Mouse (Mus musculus) intestine, postnatal 0 days (tissue): ENCODE data around the gene Arhgap9. TPM values are rescaled to one million over a fixed set of nuclear protein-coding genes. Genes with fewer than 3 reads are reported as not detected.

Experiments
- ATAC-seq: fragments of 200-750 bp; cut with Nextera tagmentation; 2 replicates; pipeline ENCODE4 v1.8.0; 2017; ENCODE audit warnings: mild to moderate bottlenecking, moderate TSS enrichment, moderate library complexity
- H3K27ac ChIP-seq: fragments of 300-500 bp; sonication (generic); 2 replicates; pipeline ENCODE4 v1.5.1; 2014; ENCODE audit warnings: mild to moderate bottlenecking, low read depth, low read length, moderate library complexity
- H3K27me3 ChIP-seq: fragments of 300-500 bp; sonication (generic); replicated peaks from 2 replicates; pipeline ENCODE4 v1.6.1; 2014; ENCODE audit warnings: low read length, mixed read lengths; ENCODE audit not compliant: control insufficient read depth, insufficient read depth
- H3K36me3 ChIP-seq: fragments of 300-500 bp; sonication (generic); 2 replicates; pipeline ENCODE4 v1.6.1; 2014; ENCODE audit warnings: mild to moderate bottlenecking, moderate library complexity; ENCODE audit not compliant: control insufficient read depth, insufficient read depth
- H3K4me1 ChIP-seq: fragments of 300-500 bp; sonication (generic); replicated peaks from 2 replicates; pipeline ENCODE4 v1.6.1; 2014; ENCODE audit warnings: antibody characterized with exemption, low read length, mixed read lengths; ENCODE audit not compliant: control insufficient read depth, insufficient read depth
- H3K4me2 ChIP-seq: fragments of 300-500 bp; sonication (generic); replicated peaks from 2 replicates; pipeline ENCODE4 v1.6.1; 2014; ENCODE audit warnings: low read depth, mild to moderate bottlenecking, moderate library complexity
- H3K4me3 ChIP-seq: fragments of 300-500 bp; sonication (generic); 2 replicates; pipeline ENCODE4 v1.5.1; 2014; ENCODE audit warnings: low read depth, low read length
- H3K9ac ChIP-seq: fragments of 300-500 bp; sonication (generic); 2 replicates; pipeline ENCODE4 v1.6.1; 2014; ENCODE audit warnings: mild to moderate bottlenecking, low read depth, low read length
- H3K9me3 ChIP-seq: fragments of 300-500 bp; sonication (generic); 2 replicates; pipeline ENCODE4 v1.6.1; 2016; ENCODE audit warnings: mixed run types; ENCODE audit not compliant: control insufficient read depth
- CTCF ChIP-seq: sonication (generic); IDR thresholded peaks from 2 replicates; pipeline ENCODE4 v1.5.1; 2016; ENCODE audit warnings: low read depth, mild to moderate bottlenecking, control low read depth, antibody characterized with exemption, moderate library complexity
- WGBS: fragments of 180-500 bp; shearing (Covaris S2); extraction: QIAGEN DNeasy Blood & Tissue Kit; methylation state at CpG from one replicate; pipeline ENCODE4 v1.1.7; 2014; 5-methylcytosine and 5-hydroxymethylcytosine counted together
- polyA plus RNA-seq: library from polyadenylated mRNA; unstranded; fragments of >200 nt; fragmentation: Nextera tagmentation; extraction: Ambion mirVana; gene quantifications from 2 replicates; pipeline ENCODE4 v1.2.1, GENCODE M21; 2015

Gene Arhgap9
- polyA plus RNA-seq, 1 experiment from 2014 or later = 9.5 TPM

- Histone ChIP-seq H3K4me1 (0 out of 2 replicates have a peak, but pooled peaks cover 9% of the 10 kb centered on the region), H3K4me2 (no peak overlapping the region), H3K27me3 (no peaks in the 10 kb centered on the region), H3K4me3 (no peak overlapping the region), H3K9me3 (no peaks in the 10 kb centered on the region), H3K27ac (peak overlapping the region; percentile 35; the same call in 1 of the 2 replicates), H3K9ac (no peak overlapping the region), H3K36me3 (peaks cover 74% of the 10 kb centered on the region)
- no peak for TF ChIP-seq CTCF
- no peak for ATAC-seq
- WGBS = 91% methylated on average over 7 of the region's 7 CpGs
These were observed 37.6 kb upstream of the Arhgap9 start for GRCm38 (mm10) chr10:127284105-127284622.

- ATAC-seq = no peak
- Histone ChIP-seq H3K4me2 (no peak overlapping the region), H3K36me3 (peaks cover 66% of the 10 kb centered on the region), H3K27me3 (no peaks in the 10 kb centered on the region), H3K4me1 (0 out of 2 replicates have a peak, but pooled peaks cover 9% of the 10 kb centered on the region), H3K27ac (no peak overlapping the region), H3K4me3 (no peak overlapping the region), H3K9ac (no peak overlapping the region), H3K9me3 (no peaks in the 10 kb centered on the region)
- no peak for TF ChIP-seq CTCF
- 79% methylated on average over 11 of the region's 11 CpGs for WGBS
These were observed 36.9 kb upstream of the Arhgap9 start for GRCm38 (mm10) chr10:127284724-127285500.

- ATAC-seq = no peak
- H3K27me3 ChIP-seq = no peaks in the 10 kb centered on the region
- 78% methylated on average over 13 of the region's 13 CpGs for WGBS
- no peak overlapping the region for H3K27ac ChIP-seq
- TF ChIP-seq CTCF = no peak
- H3K4me1 ChIP-seq = 0 out of 2 replicates have a peak, but pooled peaks cover 9% of the 10 kb centered on the region
- H3K4me2 ChIP-seq = no peak overlapping the region
- no peak overlapping the region for H3K9ac ChIP-seq
- peaks cover 59% of the 10 kb centered on the region for H3K36me3 ChIP-seq
- H3K4me3 ChIP-seq = no peak overlapping the region
- no peaks in the 10 kb centered on the region for H3K9me3 ChIP-seq
These were observed 36.1 kb upstream of the Arhgap9 start for GRCm38 (mm10) chr10:127285644-127286043.

- H3K36me3 ChIP-seq = peaks cover 55% of the 10 kb centered on the region
- H3K9me3 ChIP-seq = no peaks in the 10 kb centered on the region
- no peak overlapping the region for H3K4me3 ChIP-seq
- 78% methylated on average over 6 of the region's 7 CpGs for WGBS
- H3K9ac ChIP-seq = no peak overlapping the region
- H3K27ac ChIP-seq = no peak overlapping the region
- no peak for ATAC-seq
- TF ChIP-seq CTCF = no peak
- H3K27me3 ChIP-seq = no peaks in the 10 kb centered on the region
- 0 out of 2 replicates have a peak, but pooled peaks cover 9% of the 10 kb centered on the region for H3K4me1 ChIP-seq
- H3K4me2 ChIP-seq = peak overlapping the region; percentile 75
These were observed 35.6 kb upstream of the Arhgap9 start for GRCm38 (mm10) chr10:127286194-127286593.

GRCm38 (mm10) chr10:127286730-127287129, 35.0 kb upstream of the Arhgap9 start:
- Histone ChIP-seq H3K27me3 (no peaks in the 10 kb centered on the region), H3K4me3 (peak overlapping the region; percentile 71; the same call in 1 of the 2 replicates), H3K27ac (peak overlapping the region; percentile 99), H3K4me1 (0 out of 2 replicates have a peak, but pooled peaks cover 13% of the 10 kb centered on the region), H3K4me2 (peak overlapping the region; percentile 75), H3K9me3 (no peaks in the 10 kb centered on the region), H3K36me3 (peaks cover 50% of the 10 kb centered on the region), H3K9ac (peak overlapping the region; percentile 72; the same call in 1 of the 2 replicates)
- no peak for ATAC-seq
- WGBS = 33% methylated on average over 7 of the region's 7 CpGs
- TF ChIP-seq CTCF = no peak

- peaks cover 19% of the 10 kb centered on the region for H3K4me1 ChIP-seq
- TF ChIP-seq CTCF = no peak
- ATAC-seq = no peak
- H3K27me3 ChIP-seq = no peaks in the 10 kb centered on the region
- peak overlapping the region; percentile 71 for H3K4me3 ChIP-seq
- H3K9ac ChIP-seq = peak overlapping the region; percentile 72; the same call in 1 of the 2 replicates
- peak overlapping the region; percentile 99 for H3K27ac ChIP-seq
- no peaks in the 10 kb centered on the region for H3K9me3 ChIP-seq
- peak overlapping the region; percentile 75 for H3K4me2 ChIP-seq
- WGBS = 39% methylated on average over 15 of the region's 15 CpGs
- H3K36me3 ChIP-seq = peaks cover 43% of the 10 kb centered on the region
These were observed 34.4 kb upstream of the Arhgap9 start for GRCm38 (mm10) chr10:127287271-127287935.
